Comparison of ENCODE assay signal across 11 mouse cellular contexts in the genomic region with DNA sequence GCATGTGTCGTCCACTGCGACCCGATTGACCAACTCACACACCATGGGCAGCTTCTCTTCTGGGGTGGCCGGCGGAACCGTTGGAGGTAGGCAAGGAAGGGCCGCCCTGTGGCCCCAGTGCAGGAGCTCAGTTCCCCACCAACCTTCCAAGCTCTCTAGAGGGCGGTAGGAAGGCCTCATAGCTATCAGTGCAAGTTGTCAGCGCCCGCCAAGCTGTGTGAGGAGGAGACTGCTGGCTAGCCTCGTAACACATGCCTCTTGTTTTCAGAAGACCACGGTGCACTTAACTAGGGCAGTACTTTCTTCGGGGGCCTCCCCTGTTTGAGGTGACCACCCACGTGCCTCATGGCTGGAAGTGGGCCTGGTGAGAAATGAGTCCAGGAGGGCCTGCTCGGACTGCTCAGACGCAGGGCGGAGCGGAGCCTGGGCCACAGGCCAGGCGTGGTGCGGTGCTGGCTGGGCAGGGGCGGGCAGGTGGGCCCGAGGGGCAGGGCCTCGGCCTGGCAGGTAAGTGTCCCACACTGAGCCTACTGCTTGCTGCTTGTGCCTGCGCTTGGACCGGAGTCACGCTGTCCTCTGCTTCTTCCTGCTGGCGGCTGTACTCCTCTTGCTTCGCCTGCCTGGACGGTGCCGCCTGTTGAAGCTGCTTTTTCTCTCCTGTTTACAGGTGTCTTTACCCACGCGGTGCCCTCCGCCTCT. TPM values are rescaled to one million over a fixed set of nuclear protein-coding genes. Genes with fewer than 3 reads are reported as not detected.
DNase-seq lines count a peak whose midpoint lies in the region; ATAC-seq and TF ChIP-seq lines count a peak whose summit lies in the region.
"Had no signal": no experiment of that assay in that cellular context is flagged by ENCODE, and none has a peak within 500 bp of the region (broad histone marks: within the 10 kb centered on the region; RNA-seq: fewer than 3 reads in every experiment).

No protein-coding gene starts in this region.

- H3K4me3 ChIP-seq in heart, embryonic 12.5 days: no peak overlapping the region
- no peak overlapping the region for H3K4me3 ChIP-seq in cortical plate, adult 2 months (ENCODE audit: insufficient read depth, low read length)
- no peak overlapping the region for H3K4me3 ChIP-seq in limb, embryonic 15.5 days
- H3K4me3 ChIP-seq: liver, embryonic 13.5 days; midbrain, embryonic 13.5 days had no signal

- H3K27me3 ChIP-seq in heart, embryonic 12.5 days (replicated peaks): no peaks in the 10 kb centered on the region
- no peaks in the 10 kb centered on the region for H3K27me3 ChIP-seq in limb, embryonic 15.5 days
- H3K27me3 ChIP-seq: liver, embryonic 13.5 days; midbrain, embryonic 13.5 days had no signal

- H3K27ac ChIP-seq in heart, embryonic 12.5 days (ENCODE audit: poor library complexity, severe bottlenecking): peak overlapping the region; percentile 65
- H3K27ac ChIP-seq in cortical plate, adult 2 months (ENCODE audit: insufficient read depth, low read length): peak overlapping the region; percentile 64
- peak overlapping the region; percentile 43; the same call in 1 of the 2 replicates for H3K27ac ChIP-seq in limb, embryonic 15.5 days
- H3K27ac ChIP-seq: midbrain, embryonic 13.5 days had no signal

- no peak for DNase-seq in heart, postnatal 4 days
- peak; percentile 40 for DNase-seq in right cerebral cortex, adult 18-20 months
- no peak for DNase-seq in right cerebral cortex, postnatal 10 days (ENCODE audit: low spot score in 2 of 2)
- DNase-seq in urinary bladder, postnatal 14 days (ENCODE audit: low spot score): no peak
- no peak for DNase-seq in frontal cortex, postnatal 25 days (ENCODE audit: low spot score in 2 of 2)
- DNase-seq: kidney, postnatal 10 days; liver, embryonic 13.5 days had no signal

- peak; percentile 40; the same call in 1 of the 2 replicates for ATAC-seq in heart, embryonic 12.5 days (ENCODE audit: insufficient number of reproducible peaks, low FRiP score)
- ATAC-seq in limb, embryonic 15.5 days (ENCODE audit: insufficient number of reproducible peaks, low FRiP score, low TSS enrichment, low read depth): no peak
- ATAC-seq: midbrain, embryonic 13.5 days had no signal

- H3K9me3 ChIP-seq in heart, embryonic 12.5 days (replicated peaks): no peaks in the 10 kb centered on the region
- no peaks in the 10 kb centered on the region for H3K9me3 ChIP-seq in limb, embryonic 15.5 days
- H3K9me3 ChIP-seq: liver, embryonic 13.5 days; midbrain, embryonic 13.5 days had no signal

- H3K36me3 ChIP-seq in heart, embryonic 12.5 days: peaks cover 97% of the 10 kb centered on the region
- peaks cover 97% of the 10 kb centered on the region for H3K36me3 ChIP-seq in limb, embryonic 15.5 days

- TF ChIP-seq CTCF in cortical plate, adult 2 months (IDR thresholded peaks at IDR 0.05; ENCODE audit: extremely low read depth, insufficient read depth, low read length): no peak

- 62% methylated on average over 33 of the region's 33 CpGs for WGBS in heart, embryonic 12.5 days
- 79% methylated on average over 33 of the region's 33 CpGs for WGBS in limb, embryonic 15.5 days

- H3K4me1 ChIP-seq in heart, embryonic 12.5 days (replicated peaks): peaks cover 29% of the 10 kb centered on the region
- H3K4me1 ChIP-seq in cortical plate, adult 2 months (ENCODE audit: control insufficient read depth, insufficient read depth, low read length): peaks cover 2% of the 10 kb centered on the region; the same call in 1 of the 2 replicates
- peaks cover 15% of the 10 kb centered on the region for H3K4me1 ChIP-seq in limb, embryonic 15.5 days

- TF ChIP-seq POLR2A in cortical plate, adult 2 months (IDR thresholded peaks at IDR 0.05; ENCODE audit: extremely low read depth, insufficient read depth, low read length): no peak

- H3K4me2 ChIP-seq in heart, embryonic 12.5 days: no peak overlapping the region; the same call in 1 of the 2 replicates
- no peak overlapping the region for H3K4me2 ChIP-seq in limb, embryonic 15.5 days
- H3K4me2 ChIP-seq: liver, embryonic 13.5 days; midbrain, embryonic 13.5 days had no signal

- peak overlapping the region; percentile 54; the same call in 1 of the 2 replicates for H3K9ac ChIP-seq in heart, embryonic 12.5 days
- no peak overlapping the region for H3K9ac ChIP-seq in limb, embryonic 15.5 days
- H3K9ac ChIP-seq: liver, embryonic 13.5 days; midbrain, embryonic 13.5 days had no signal

RNA-seq across cellular contexts. Expression of a gene that starts 6.4 kb away (rescaled TPM):
- 51.2 and 58.3 TPM in 2 replicates for polyA plus RNA-seq in heart, embryonic 12.5 days (2016; fragmentation: Nextera tagmentation; extraction: Ambion mirVana)
- total RNA-seq in heart, postnatal 4 days (2021): 10 to 100 TPM; 46.0 to 51.7 TPM
- 38.9 and 46.1 TPM in 2 replicates for polyA plus RNA-seq in cortical plate, adult 2 months (2012; rRNA removed)
- 59.0 and 71.7 TPM in 2 replicates for polyA plus RNA-seq in limb, embryonic 15.5 days (2015; fragmentation: Nextera tagmentation; extraction: Ambion mirVana)

RNA-seq across cellular contexts. Expression of a gene that starts 6.8 kb away (rescaled TPM):
- 82.4 and 83.2 TPM in 2 replicates for polyA plus RNA-seq in heart, embryonic 12.5 days (2016; fragmentation: Nextera tagmentation; extraction: Ambion mirVana)
- total RNA-seq in heart, postnatal 4 days (2021): 10 to 100 TPM; 36.2 to 37.1 TPM
- 59.5 and 62.6 TPM in 2 replicates for polyA plus RNA-seq in cortical plate, adult 2 months (2012; rRNA removed)
- polyA plus RNA-seq in limb, embryonic 15.5 days (2015; fragmentation: Nextera tagmentation; extraction: Ambion mirVana): 119 and 124 TPM in 2 replicates

RNA-seq across cellular contexts. Expression of a gene that starts 13.4 kb away (rescaled TPM):
- polyA plus RNA-seq in heart, embryonic 12.5 days (2016; fragmentation: Nextera tagmentation; extraction: Ambion mirVana): 0.14 and 0.23 TPM in 2 replicates
- 1 to 10 TPM in 1 of 2 experiments, under 1 TPM in 1; 0.61 to 1.0 TPM for total RNA-seq in heart, postnatal 4 days (2021)
- polyA plus RNA-seq in cortical plate, adult 2 months (2012; rRNA removed): 1.6 and 2.3 TPM in 2 replicates
- not detected in 2 replicates for polyA plus RNA-seq in limb, embryonic 15.5 days (2015; fragmentation: Nextera tagmentation; extraction: Ambion mirVana)
- polyA plus RNA-seq: liver, embryonic 13.5 days; midbrain, embryonic 13.5 days had no signal

RNA-seq across cellular contexts. Expression of a gene that starts 21.7 kb away (rescaled TPM):
- 6.1 and 6.7 TPM in 2 replicates for polyA plus RNA-seq in heart, embryonic 12.5 days (2016; fragmentation: Nextera tagmentation; extraction: Ambion mirVana)
- total RNA-seq in heart, postnatal 4 days (2021): 1 to 10 TPM in 1 of 2 experiments, under 1 TPM in 1; 0.62 to 1.6 TPM
- 4.7 and 5.0 TPM in 2 replicates for polyA plus RNA-seq in cortical plate, adult 2 months (2012; rRNA removed)
- polyA plus RNA-seq in limb, embryonic 15.5 days (2015; fragmentation: Nextera tagmentation; extraction: Ambion mirVana): 7.5 and 26.8 TPM in 2 replicates

RNA-seq across cellular contexts. Expression of a gene that starts 34.8 kb away (rescaled TPM):
- polyA plus RNA-seq in heart, embryonic 12.5 days (2016; fragmentation: Nextera tagmentation; extraction: Ambion mirVana): 1,577 and 1,597 TPM in 2 replicates
- total RNA-seq in heart, postnatal 4 days (2021): 1,000 to 10,000 TPM; 1,002 to 1,049 TPM
- 643 and 729 TPM in 2 replicates for polyA plus RNA-seq in cortical plate, adult 2 months (2012; rRNA removed)
- polyA plus RNA-seq in limb, embryonic 15.5 days (2015; fragmentation: Nextera tagmentation; extraction: Ambion mirVana): 1,708 and 1,872 TPM in 2 replicates
